Mouse (Mus musculus): ENCODE data around the gene Lingo2. TPM values are rescaled to one million over a fixed set of nuclear protein-coding genes. Genes with fewer than 3 reads are reported as not detected.

Lingo2 gene
- total and polyA plus RNA-seq, 3 experiments: not detected

DNA sequence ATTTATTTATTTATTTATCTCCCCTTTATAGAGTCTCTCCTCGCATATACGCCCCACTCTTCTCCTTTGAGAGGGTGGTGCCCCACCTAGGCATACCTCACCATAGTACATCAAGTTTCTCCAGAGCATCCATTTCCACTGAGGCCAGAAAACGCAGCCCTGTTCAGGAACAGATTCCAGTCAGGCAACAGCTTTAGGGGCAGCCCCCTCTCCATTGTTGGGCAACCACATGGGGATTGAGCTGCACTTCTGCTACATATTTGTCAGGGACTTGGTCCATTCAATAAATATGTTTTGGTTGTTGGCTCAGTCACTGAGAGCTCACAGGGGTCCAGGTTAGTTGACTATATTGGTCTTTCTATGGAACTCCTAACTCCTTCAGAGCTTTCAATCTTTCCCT is 544.2 kb downstream of the Lingo2 start:
- no peak for DNase-seq (ENCODE audit: low read depth, low spot score)
- H3K79me2 ChIP-seq (ENCODE audit: control insufficient read depth, insufficient read depth, low read length, poor library complexity): no peaks in the 10 kb centered on the region
- TF ChIP-seq TAL1 (IDR thresholded peaks at IDR 0.05; ENCODE audit: low read length) (no peak), UBTF (IDR thresholded peaks at IDR 0.05; ENCODE audit: borderline replicate concordance, insufficient read depth, low read depth, low read length) (no peak), POLR2AphosphoS2 (IDR thresholded peaks at IDR 0.05; ENCODE audit: low read length) (no peak), USF1 (IDR thresholded peaks at IDR 0.05; ENCODE audit: low read depth, low read length) (no peak), JUND (IDR thresholded peaks at IDR 0.05; ENCODE audit: low read depth, low read length) (no peak), CHD1 (IDR thresholded peaks at IDR 0.05; ENCODE audit: low read depth, low read length) (no peak), MAZ (IDR thresholded peaks at IDR 0.05; ENCODE audit: low read depth, low read length) (no peak), EP300 (IDR thresholded peaks at IDR 0.05; ENCODE audit: low read depth in 1 of 2, low read length in 2 of 2) (no peak), KAT2A (conservative IDR thresholded peaks at IDR 0.05; ENCODE audit: low read depth, low read length) (no peak), POLR2A (IDR thresholded peaks at IDR 0.05; ENCODE audit: control insufficient read depth in 1 of 2, insufficient read depth in 1 of 2, low read depth in 1 of 2, low read length in 2 of 2, poor library complexity in 1 of 2) (no peak), USF2 (IDR thresholded peaks at IDR 0.05; ENCODE audit: borderline replicate concordance in 1 of 2, insufficient read depth in 1 of 2, low read depth in 1 of 2, low read length in 2 of 2) (no peak), RAD21 (IDR thresholded peaks at IDR 0.05; ENCODE audit: low read depth, low read length) (no peak), MEF2A (IDR thresholded peaks at IDR 0.05; ENCODE audit: extremely low read depth, insufficient replicate concordance, low read depth, low read length, poor library complexity, severe bottlenecking) (no peak), E2F4 (IDR thresholded peaks at IDR 0.05; ENCODE audit: borderline replicate concordance, low read depth, low read length) (no peak), GATA1 (IDR thresholded peaks at IDR 0.05; ENCODE audit: low read depth, low read length) (no peak), MAX (IDR thresholded peaks at IDR 0.05; ENCODE audit: low read length) (no peak), ELF1 (IDR thresholded peaks at IDR 0.05; ENCODE audit: low read depth, low read length) (no peak), TBP (IDR thresholded peaks at IDR 0.05; ENCODE audit: low read depth, low read length) (no peak), ZKSCAN1 (IDR thresholded peaks at IDR 0.05; ENCODE audit: low read depth, low read length) (no peak)
- H3K36me3 ChIP-seq (ENCODE audit: control insufficient read depth in 1 of 2, insufficient read depth in 2 of 2, low read length in 2 of 2): no peaks in the 10 kb centered on the region
- H3K9me3 ChIP-seq (replicated peaks; ENCODE audit: insufficient read depth, low read length): no peaks in the 10 kb centered on the region
- no peak overlapping the region for H3K9ac ChIP-seq (ENCODE audit: control insufficient read depth, low read depth, low read length, poor library complexity, severe bottlenecking)
- H3K4me3 ChIP-seq (ENCODE audit: control insufficient read depth in 1 of 2, insufficient read depth in 1 of 2, low read depth in 2 of 2, low read length in 2 of 2): no peak overlapping the region
- H3K27ac ChIP-seq (ENCODE audit: control insufficient read depth, low read depth, low read length): no peak overlapping the region
- no peaks in the 10 kb centered on the region for H3K27me3 ChIP-seq (ENCODE audit: control insufficient read depth in 1 of 2, insufficient read depth in 2 of 2, low read length in 2 of 2)
- no peaks in the 10 kb centered on the region for H3K4me1 ChIP-seq (ENCODE audit: control insufficient read depth in 1 of 2, insufficient read depth in 2 of 2, low read length in 2 of 2)

- H3K79me2 ChIP-seq (ENCODE audit: control insufficient read depth, insufficient read depth, low read length, poor library complexity): no peaks in the 10 kb centered on the region
- H3K27ac ChIP-seq (ENCODE audit: control insufficient read depth, low read depth, low read length): no peak overlapping the region
- no peaks in the 10 kb centered on the region for H3K27me3 ChIP-seq (ENCODE audit: control insufficient read depth in 1 of 2, insufficient read depth in 2 of 2, low read length in 2 of 2)
- no peak overlapping the region for H3K9ac ChIP-seq (ENCODE audit: control insufficient read depth, low read depth, low read length, poor library complexity, severe bottlenecking)
- DNase-seq (ENCODE audit: low read depth, low spot score): no peak
- H3K4me1 ChIP-seq (ENCODE audit: control insufficient read depth in 1 of 2, insufficient read depth in 2 of 2, low read length in 2 of 2): no peaks in the 10 kb centered on the region
- no peaks in the 10 kb centered on the region for H3K9me3 ChIP-seq (replicated peaks; ENCODE audit: insufficient read depth, low read length)
- H3K36me3 ChIP-seq (ENCODE audit: control insufficient read depth in 1 of 2, insufficient read depth in 2 of 2, low read length in 2 of 2): no peaks in the 10 kb centered on the region
- no peak overlapping the region for H3K4me3 ChIP-seq (ENCODE audit: control insufficient read depth in 1 of 2, insufficient read depth in 1 of 2, low read depth in 2 of 2, low read length in 2 of 2)
- no peak for TF ChIP-seq POLR2A (IDR thresholded peaks at IDR 0.05; ENCODE audit: control insufficient read depth in 1 of 2, insufficient read depth in 1 of 2, low read depth in 1 of 2, low read length in 2 of 2, poor library complexity in 1 of 2)
- TF ChIP-seq SIN3A (IDR thresholded peaks at IDR 0.05; ENCODE audit: low read length): no peak
- TF ChIP-seq UBTF (IDR thresholded peaks at IDR 0.05; ENCODE audit: borderline replicate concordance, insufficient read depth, low read depth, low read length): no peak
- no peak for TF ChIP-seq MXI1 (IDR thresholded peaks at IDR 0.05; ENCODE audit: low read depth, low read length)
- no peak for TF ChIP-seq TBP (IDR thresholded peaks at IDR 0.05; ENCODE audit: low read depth, low read length)
- TF ChIP-seq SMC3 (IDR thresholded peaks at IDR 0.05; ENCODE audit: low read depth, low read length): no peak
- no peak for TF ChIP-seq NRF1 (IDR thresholded peaks at IDR 0.05; ENCODE audit: insufficient read depth, low read depth, low read length, poor library complexity, severe bottlenecking)
- no peak for TF ChIP-seq E2F4 (IDR thresholded peaks at IDR 0.05; ENCODE audit: borderline replicate concordance, low read depth, low read length)
- TF ChIP-seq MYC (IDR thresholded peaks at IDR 0.05; ENCODE audit: low read depth, low read length): no peak
- TF ChIP-seq KAT2A (conservative IDR thresholded peaks at IDR 0.05; ENCODE audit: low read depth, low read length): no peak
- no peak for TF ChIP-seq TAL1 (IDR thresholded peaks at IDR 0.05; ENCODE audit: low read length)
- no peak for TF ChIP-seq MAX (IDR thresholded peaks at IDR 0.05; ENCODE audit: low read length)
- no peak for TF ChIP-seq EP300 (IDR thresholded peaks at IDR 0.05; ENCODE audit: low read depth in 1 of 2, low read length in 2 of 2)
- TF ChIP-seq HCFC1 (IDR thresholded peaks at IDR 0.05; ENCODE audit: low read depth, low read length): no peak
- TF ChIP-seq ZKSCAN1 (IDR thresholded peaks at IDR 0.05; ENCODE audit: low read depth, low read length): no peak
- no peak for TF ChIP-seq BHLHE40 (IDR thresholded peaks at IDR 0.05; ENCODE audit: borderline replicate concordance, low read depth, low read length)
- TF ChIP-seq GATA1 (IDR thresholded peaks at IDR 0.05; ENCODE audit: low read depth, low read length): no peak
- TF ChIP-seq USF2 (IDR thresholded peaks at IDR 0.05; ENCODE audit: borderline replicate concordance in 1 of 2, insufficient read depth in 1 of 2, low read depth in 1 of 2, low read length in 2 of 2): no peak
- no peak for TF ChIP-seq RCOR1 (IDR thresholded peaks at IDR 0.05; ENCODE audit: low read depth, low read length)
Observed at GRCm38 (mm10) chr4:36368925-36369324, 582.6 kb downstream of the Lingo2 start.

Data from MEL (cell line).